Mouse (Mus musculus): ENCODE data around the gene Tlr6. TPM values are rescaled to one million over a fixed set of nuclear protein-coding genes. Genes with fewer than 3 reads are reported as not detected.

Tlr6 gene
- polyA plus RNA-seq, 1 experiment from 2014 or later = 0.40 TPM

DNA sequence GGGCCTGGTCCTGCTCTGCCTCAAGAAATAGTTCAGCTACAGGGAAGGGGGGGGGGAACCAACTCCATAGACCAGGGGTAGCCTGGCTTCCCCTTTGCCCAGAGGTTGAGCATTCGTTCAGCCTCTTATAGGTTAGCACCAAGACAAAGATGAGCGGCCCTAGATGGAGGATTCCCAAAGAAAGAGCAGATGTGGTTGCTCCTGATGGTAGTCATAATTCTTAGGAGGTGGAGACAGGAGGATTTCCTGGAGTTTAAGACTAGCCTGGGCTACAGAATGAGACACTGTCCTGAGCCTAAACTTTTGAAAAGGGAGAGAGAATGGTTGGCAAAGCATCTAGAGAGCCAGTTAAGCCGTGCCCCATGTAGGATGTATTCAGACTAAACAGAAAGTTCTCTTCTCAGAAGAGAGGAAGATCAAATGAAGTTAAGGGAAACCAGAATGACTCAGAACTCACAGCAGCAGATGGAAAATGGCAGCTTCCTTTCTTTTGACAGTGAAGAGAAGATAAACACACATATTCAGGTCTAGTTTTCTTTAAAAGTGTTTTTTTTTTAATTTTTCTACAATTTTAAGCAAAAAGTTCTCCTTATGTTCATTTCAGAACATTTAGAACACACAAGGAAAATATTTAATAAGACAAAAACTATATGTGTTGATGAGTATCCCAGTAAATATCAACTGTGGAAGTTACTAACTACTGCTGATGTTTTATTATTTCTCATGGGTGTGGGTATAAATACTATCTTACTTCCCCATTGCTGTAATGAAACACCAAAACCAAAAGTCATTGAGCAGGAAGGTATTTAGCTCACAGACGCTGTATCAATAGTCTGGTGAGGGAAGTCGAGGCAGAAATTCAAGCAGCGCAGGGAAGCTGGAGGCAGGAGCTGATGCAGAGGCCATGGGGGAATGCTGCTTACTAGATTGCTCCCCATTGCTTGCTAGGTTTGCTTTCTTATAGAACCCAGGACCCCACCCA is 41.0 kb downstream of the Tlr6 start:
- Histone ChIP-seq H3K4me1 (no peaks in the 10 kb centered on the region), H3K9ac (no peak overlapping the region), H3K4me2 (no peak overlapping the region), H3K36me3 (replicated peaks) (no peaks in the 10 kb centered on the region), H3K27ac (no peak overlapping the region), H3K9me3 (0 out of 2 replicates have a peak, but pooled peaks cover 2% of the 10 kb centered on the region), H3K4me3 (no peak overlapping the region), H3K27me3 (replicated peaks) (no peaks in the 10 kb centered on the region)
- ATAC-seq (replicated peaks) = no peak
- 87% methylated on average over 6 of the region's 6 CpGs for WGBS

DNA sequence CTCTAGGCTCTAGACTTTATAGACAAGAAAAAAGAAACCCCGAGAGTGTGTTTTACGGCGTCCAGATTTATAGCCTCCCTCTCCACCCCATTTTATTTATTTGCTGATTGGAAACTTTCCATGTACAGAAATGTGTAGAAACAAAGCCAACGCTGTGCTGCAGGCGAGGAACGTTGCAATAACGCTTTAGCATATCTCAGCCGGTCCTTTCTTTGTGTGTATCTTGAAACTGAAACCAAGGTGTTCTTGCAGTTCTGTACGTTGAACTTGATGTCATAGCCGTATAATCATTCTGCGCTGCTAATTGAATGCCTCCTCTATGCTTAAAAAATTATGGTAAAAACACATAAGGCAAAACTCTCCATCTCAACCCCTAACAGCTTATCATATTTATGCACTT is 42.2 kb downstream of the Tlr6 start:
- WGBS = 97% methylated on average over 11 of the region's 11 CpGs
- Histone ChIP-seq H3K27me3 (replicated peaks) (no peaks in the 10 kb centered on the region), H3K9me3 (0 out of 2 replicates have a peak, but pooled peaks cover 2% of the 10 kb centered on the region), H3K4me1 (no peaks in the 10 kb centered on the region), H3K4me2 (no peak overlapping the region), H3K9ac (no peak overlapping the region), H3K4me3 (no peak overlapping the region), H3K27ac (no peak overlapping the region), H3K36me3 (replicated peaks) (no peaks in the 10 kb centered on the region)
- ATAC-seq (replicated peaks) = no peak

DNA sequence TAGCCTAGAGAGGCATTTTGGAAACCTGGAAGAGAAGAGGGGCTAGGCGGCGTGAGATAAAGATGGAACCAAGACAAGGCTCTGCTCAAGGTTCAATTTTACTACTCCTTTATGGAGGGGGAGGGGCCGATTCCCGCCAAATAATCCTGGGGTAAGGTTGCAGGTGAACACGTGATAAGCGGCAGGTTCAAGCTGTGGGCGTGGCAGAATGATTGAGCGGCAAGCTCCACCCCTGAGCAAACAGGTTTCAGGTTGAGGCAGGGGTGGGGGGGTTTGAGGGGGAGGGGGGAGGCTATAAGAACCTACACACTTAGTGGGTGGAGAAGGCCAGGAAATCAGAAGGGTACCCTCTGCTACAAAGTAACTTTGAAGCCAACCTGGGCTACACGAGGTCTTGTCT is 42.7 kb downstream of the Tlr6 start:
- H3K4me3 ChIP-seq = no peak overlapping the region
- ATAC-seq (replicated peaks) = no peak

DNA sequence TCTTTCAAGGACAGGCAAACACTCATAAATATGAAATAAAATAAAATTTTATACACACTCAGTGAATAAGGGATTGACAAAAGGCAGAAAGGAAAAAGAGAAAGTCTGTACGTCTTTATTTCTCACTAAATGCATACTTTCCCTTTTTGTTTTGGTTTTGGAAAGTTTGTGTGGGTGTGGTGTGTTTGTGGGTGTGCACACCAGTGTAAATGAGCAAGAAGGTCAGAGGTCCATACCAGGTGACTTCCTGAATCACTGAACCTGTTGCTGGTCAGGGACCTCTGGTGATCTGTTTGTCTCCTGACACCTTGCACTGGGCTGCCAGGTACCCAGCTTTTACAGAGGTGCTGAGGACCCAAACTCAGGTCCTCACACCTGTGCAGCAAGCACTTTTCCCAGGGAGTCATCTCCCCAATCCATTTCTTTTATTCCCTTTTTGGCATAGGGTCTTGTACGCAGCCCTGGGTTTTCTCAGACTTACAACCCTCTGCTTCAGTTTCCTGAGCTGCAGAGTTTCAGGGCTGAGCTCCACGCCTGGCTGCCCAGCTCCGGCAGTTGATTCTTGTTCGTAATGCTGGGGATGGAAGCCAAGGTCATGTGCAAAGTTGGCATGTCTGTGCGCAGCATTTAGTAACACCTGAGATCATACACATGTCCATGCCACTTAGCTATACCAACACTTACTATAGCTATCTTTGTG is 51.2 kb downstream of the Tlr6 start:
- Histone ChIP-seq H3K4me3 (no peak overlapping the region), H3K4me2 (no peak overlapping the region), H3K4me1 (no peaks in the 10 kb centered on the region), H3K36me3 (replicated peaks) (no peaks in the 10 kb centered on the region), H3K27me3 (replicated peaks) (no peaks in the 10 kb centered on the region), H3K27ac (no peak overlapping the region), H3K9me3 (no peaks in the 10 kb centered on the region), H3K9ac (no peak overlapping the region)
- ATAC-seq (replicated peaks) = no peak
- WGBS = 89% methylated on average over 6 of the region's 6 CpGs

More for the DNA sequence above, 42.7 kb downstream of the Tlr6 start:
- H3K4me1 ChIP-seq = no peaks in the 10 kb centered on the region
- H3K9ac ChIP-seq = no peak overlapping the region
- 0 out of 2 replicates have a peak, but pooled peaks cover 2% of the 10 kb centered on the region for H3K9me3 ChIP-seq
- no peak overlapping the region for H3K4me2 ChIP-seq
- H3K27me3 ChIP-seq (replicated peaks) = no peaks in the 10 kb centered on the region
- no peaks in the 10 kb centered on the region for H3K36me3 ChIP-seq (replicated peaks)
- WGBS = 97% methylated on average over 9 of the region's 9 CpGs
- H3K27ac ChIP-seq = no peak overlapping the region

DNA sequence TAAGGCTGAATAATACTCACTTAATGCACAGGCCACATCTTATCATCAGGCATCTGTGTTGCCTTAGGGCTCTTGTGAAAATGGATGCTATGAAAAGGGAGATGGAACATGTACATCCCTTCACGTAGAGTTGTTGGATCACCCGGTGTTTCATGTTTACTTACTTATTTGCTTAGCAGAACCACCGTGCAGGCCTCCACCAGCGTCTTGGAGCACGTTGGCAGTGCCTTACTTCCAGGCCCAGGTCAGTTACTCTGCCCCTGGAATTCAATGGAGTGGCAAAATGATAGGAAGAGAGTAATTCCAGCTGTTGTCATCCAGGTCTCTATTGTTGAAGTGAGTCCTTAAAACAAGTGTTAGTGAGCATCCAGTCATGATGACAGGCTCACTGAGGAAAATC is 52.0 kb downstream of the Tlr6 start:
- Histone ChIP-seq H3K4me1 (no peaks in the 10 kb centered on the region), H3K36me3 (replicated peaks) (no peaks in the 10 kb centered on the region), H3K27ac (no peak overlapping the region), H3K9me3 (no peaks in the 10 kb centered on the region), H3K9ac (no peak overlapping the region), H3K4me3 (no peak overlapping the region), H3K27me3 (replicated peaks) (no peaks in the 10 kb centered on the region), H3K4me2 (no peak overlapping the region)
- WGBS = 92% methylated on average over 5 of the region's 5 CpGs
- ATAC-seq (replicated peaks) = no peak

DNA sequence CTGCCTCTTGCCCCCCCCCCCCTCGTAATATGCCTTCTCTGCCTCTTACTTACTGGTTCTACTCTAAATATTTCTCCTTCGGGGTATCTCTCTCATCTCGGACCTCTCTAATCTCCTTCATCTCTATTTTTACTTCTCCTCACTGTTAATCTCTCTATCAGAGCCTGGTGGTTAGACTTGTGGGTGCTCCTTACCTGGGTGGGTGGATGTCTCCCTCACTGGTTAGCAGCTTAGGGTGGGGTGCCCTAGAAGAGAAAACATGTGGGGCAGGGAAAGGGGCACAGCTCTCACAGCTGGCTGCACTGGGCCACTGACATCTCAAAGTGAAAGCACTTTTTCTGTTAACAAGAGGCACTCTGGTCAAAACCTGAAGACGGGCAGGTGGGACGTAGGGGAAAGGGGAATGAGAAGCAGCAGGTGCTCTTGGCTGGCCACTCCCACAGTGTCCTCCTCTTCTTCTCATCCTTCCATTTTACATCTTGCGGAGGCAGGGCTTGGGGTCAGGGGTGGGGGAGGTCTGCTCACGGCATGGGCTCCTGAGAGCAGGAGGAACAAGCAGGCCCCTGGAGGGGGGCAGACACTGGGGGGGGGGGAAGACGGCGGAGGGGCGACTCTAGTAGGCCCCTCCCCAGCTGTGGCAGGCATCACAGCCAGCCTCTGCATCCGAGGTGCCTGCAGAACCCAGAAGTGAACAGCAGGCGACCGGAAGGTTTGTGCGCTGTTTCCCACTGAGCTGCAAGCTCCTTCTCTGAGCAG is 54.2 kb downstream of the Tlr6 start:
- Histone ChIP-seq H3K4me3 (no peak overlapping the region), H3K27me3 (replicated peaks) (no peaks in the 10 kb centered on the region), H3K9me3 (no peaks in the 10 kb centered on the region), H3K4me1 (no peaks in the 10 kb centered on the region), H3K4me2 (no peak overlapping the region), H3K9ac (no peak overlapping the region), H3K27ac (no peak overlapping the region), H3K36me3 (replicated peaks) (no peaks in the 10 kb centered on the region)
- 67% methylated on average over 14 of the region's 14 CpGs for WGBS
- no peak for ATAC-seq (replicated peaks)

MicroRNA genes within 50 kb of the gene (microRNA counts, 519-probe panel; counts per million panel counts)
- microRNA mmu-miR-574-3p (2,412 counts per million, percentile 44 among the panel's probes with 10 or more counts), microRNA mmu-miR-574-5p (2,230 counts per million, percentile 29 among the panel's probes with 10 or more counts)

Small RNA genes within 50 kb of the gene (microRNA-seq; reads per million reads assigned to microRNA genes)
- gene Mir574 = 22.4 reads per million, percentile 37 among the genes with 10 or more reads in this experiment

Other genes starting within 250 kb of the Tlr6 start
- gene Klf3, start 156.7 kb downstream of the Tlr6 start, polyA plus RNA-seq (2015; fragmentation: Nextera tagmentation; extraction: Ambion mirVana) = 24.6 and 27.7 TPM in 2 replicates
- 0.60 and 0.75 TPM in 2 replicates for gene Tlr1, start 26.5 kb downstream of the Tlr6 start, polyA plus RNA-seq (2015; fragmentation: Nextera tagmentation; extraction: Ambion mirVana)
- 7.5 and 8.3 TPM in 2 replicates for gene Fam114a1, start 10.0 kb upstream of the Tlr6 start, polyA plus RNA-seq (2015; fragmentation: Nextera tagmentation; extraction: Ambion mirVana)
- gene Tmem156, start 132.0 kb upstream of the Tlr6 start, polyA plus RNA-seq (2015; fragmentation: Nextera tagmentation; extraction: Ambion mirVana) = 0.11 and 0.22 TPM in 2 replicates
- gene Klhl5, start 147.4 kb upstream of the Tlr6 start, polyA plus RNA-seq (2015; fragmentation: Nextera tagmentation; extraction: Ambion mirVana) = 51.9 and 53.0 TPM in 2 replicates
- 12.7 and 15.2 TPM in 2 replicates for gene Wdr19, start 239.6 kb upstream of the Tlr6 start, polyA plus RNA-seq (2015; fragmentation: Nextera tagmentation; extraction: Ambion mirVana)